Mouse (Mus musculus): ENCODE data around the gene Gm10340. TPM values are rescaled to one million over a fixed set of nuclear protein-coding genes. Genes with fewer than 3 reads are reported as not detected.
"Not testable (repeated sequence)": the region's sequence is repeated elsewhere in the genome, so short reads cannot be mapped to it uniquely, and the experiment has no call there.

Gm10340 gene
- polyA plus RNA-seq (2015; fragmentation: Nextera tagmentation; extraction: Ambion mirVana): not detected in 2 replicates

- 84% methylated on average over 2 of the region's 3 CpGs for WGBS
- H3K4me3 ChIP-seq (replicated peaks); H3K4me1 ChIP-seq; ATAC-seq (ENCODE audit: low FRiP score); H3K9me3 ChIP-seq (replicated peaks); H3K4me2 ChIP-seq; H3K36me3 ChIP-seq; H3K27ac ChIP-seq (replicated peaks); H3K9ac ChIP-seq (replicated peaks); H3K27me3 ChIP-seq (replicated peaks): not testable (repeated sequence)
Measured at GRCm38 (mm10) chr14:3133697-3134096, at the start of gene Gm10340. TSS of gene Gm10340 (plus strand) at chr14:3133997.

DNA sequence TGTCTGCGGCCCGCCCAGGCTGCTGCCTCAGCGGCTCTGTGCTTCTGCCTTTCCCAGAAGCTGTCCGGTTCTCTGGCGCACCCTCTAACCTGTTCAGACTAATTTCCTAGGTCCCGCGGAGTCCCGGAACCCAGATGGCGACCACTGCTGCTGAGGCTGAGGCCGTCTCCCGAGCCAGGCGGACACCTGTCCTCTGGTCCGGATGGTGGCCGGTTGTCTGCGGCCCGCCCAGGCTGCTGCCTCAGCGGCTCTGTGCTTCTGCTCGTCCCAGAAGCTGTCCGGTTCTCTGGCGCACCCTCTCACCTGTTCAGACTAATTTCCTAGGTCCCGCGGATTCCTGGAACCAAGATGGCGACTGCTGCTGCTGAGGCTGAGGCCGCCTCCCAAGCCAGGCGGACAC, 17.7 kb upstream of the Gm10340 start:
- H3K9me3 ChIP-seq (replicated peaks); H3K27ac ChIP-seq (replicated peaks); ATAC-seq (ENCODE audit: low FRiP score); H3K4me1 ChIP-seq; H3K9ac ChIP-seq (replicated peaks); H3K36me3 ChIP-seq; H3K4me2 ChIP-seq; H3K4me3 ChIP-seq (replicated peaks); H3K27me3 ChIP-seq (replicated peaks): not testable (repeated sequence)
- WGBS: 93% methylated on average over 19 of the region's 25 CpGs

DNA sequence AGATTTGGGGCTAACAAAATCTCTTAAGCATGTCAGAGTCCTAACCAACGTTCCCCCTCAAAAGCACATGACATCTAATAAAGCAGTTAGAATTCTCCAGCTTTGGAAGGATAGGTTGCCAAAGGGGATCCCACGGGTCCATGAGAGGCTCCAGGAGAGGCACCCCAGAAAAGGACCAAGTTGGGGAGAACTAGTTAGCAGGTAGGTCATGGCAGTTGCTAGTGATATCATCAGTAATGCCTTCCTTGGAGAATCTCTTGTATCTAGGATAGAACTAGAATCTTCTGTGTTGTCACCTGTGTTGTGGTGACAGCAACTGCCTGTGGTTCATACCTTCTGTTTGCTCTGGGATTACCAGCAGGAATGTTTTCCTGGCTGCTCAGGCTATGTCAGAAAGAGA, 54.2 kb downstream of the Gm10340 start, which contains the start of gene Gm5795:
Gene Gm5795 (plus strand): TSS at position 301 of the 400 bp plus-strand sequence.
- H3K4me3 ChIP-seq (replicated peaks); H3K27me3 ChIP-seq (replicated peaks); H3K36me3 ChIP-seq; ATAC-seq (ENCODE audit: low FRiP score); H3K27ac ChIP-seq (replicated peaks); H3K9ac ChIP-seq (replicated peaks); H3K4me2 ChIP-seq; H3K9me3 ChIP-seq (replicated peaks); H3K4me1 ChIP-seq: not testable (repeated sequence)
- WGBS: no CpG with 5 or more reads among the region's 2 CpGs

Other genes with a start within 250 kb of the Gm10340 start
- gene Gm2888, start 104.0 kb upstream of the Gm10340 start, polyA plus RNA-seq (2015; fragmentation: Nextera tagmentation; extraction: Ambion mirVana): not detected in 2 replicates
- 11.8 and 16.0 TPM in 2 replicates for gene Gm2897, start 84.7 kb upstream of the Gm10340 start, polyA plus RNA-seq (2015; fragmentation: Nextera tagmentation; extraction: Ambion mirVana)
- 0.38 and 0.41 TPM in 2 replicates for gene Gm5795, start 54.3 kb downstream of the Gm10340 start, polyA plus RNA-seq (2015; fragmentation: Nextera tagmentation; extraction: Ambion mirVana)
- 34.3 and 37.1 TPM in 2 replicates for gene D830030K20Rik, start 74.5 kb downstream of the Gm10340 start, polyA plus RNA-seq (2015; fragmentation: Nextera tagmentation; extraction: Ambion mirVana)
- 0.22 TPM in 1 of 2 replicates, not detected in the other for gene Gm2956, start 198.6 kb downstream of the Gm10340 start, polyA plus RNA-seq (2015; fragmentation: Nextera tagmentation; extraction: Ambion mirVana)

All from neural tube, embryonic 15.5 days (tissue).